Mouse (Mus musculus) neural tube, embryonic 12.5 days (tissue): ENCODE results near the gene Cmbl. TPM values are rescaled to one million over a fixed set of nuclear protein-coding genes. Genes with fewer than 3 reads are reported as not detected.

Source experiments
- ATAC-seq: fragments of 200-750 bp; cut with Nextera tagmentation; 2 replicates; pipeline ENCODE4 v1.8.0; 2017; ENCODE audit warnings: low read depth, mild to moderate bottlenecking, moderate TSS enrichment, moderate library complexity; ENCODE audit not compliant: low FRiP score
- H3K27ac ChIP-seq: fragments of 300-500 bp; sonication (generic); 2 replicates; pipeline ENCODE4 v1.5.1; 2016
- H3K27me3 ChIP-seq: fragments of 300-500 bp; sonication (generic); replicated peaks from 2 replicates; pipeline ENCODE4 v1.6.1; 2016; ENCODE audit warnings: mild to moderate bottlenecking
- H3K36me3 ChIP-seq: fragments of 300-500 bp; sonication (generic); 2 replicates; pipeline ENCODE4 v1.6.1; 2016; ENCODE audit warnings: mild to moderate bottlenecking
- H3K4me1 ChIP-seq: fragments of 300-500 bp; sonication (generic); 2 replicates; pipeline ENCODE4 v1.6.1; 2016
- H3K4me2 ChIP-seq: fragments of 300-500 bp; sonication (generic); replicated peaks from 2 replicates; pipeline ENCODE4 v1.6.1; 2016; ENCODE audit warnings: mild to moderate bottlenecking
- H3K4me3 ChIP-seq: fragments of 300-500 bp; sonication (generic); 2 replicates; pipeline ENCODE4 v1.5.1; 2016
- H3K9ac ChIP-seq: fragments of 300-500 bp; sonication (generic); 2 replicates; pipeline ENCODE4 v1.6.1; 2016; ENCODE audit warnings: mild to moderate bottlenecking
- H3K9me3 ChIP-seq: fragments of 300-500 bp; sonication (generic); 2 replicates; pipeline ENCODE4 v1.6.1; 2016; ENCODE audit warnings: mild to moderate bottlenecking
- WGBS: fragments of 180-500 bp; shearing (Covaris S2); methylation state at CpG from one replicate; pipeline ENCODE4 v1.1.7; 2016; 5-methylcytosine and 5-hydroxymethylcytosine counted together
- polyA plus RNA-seq: library from polyadenylated mRNA; unstranded; fragments of >200 nt; fragmentation: Nextera tagmentation; extraction: Ambion mirVana; gene quantifications from 2 replicates; pipeline ENCODE4 v1.2.1, GENCODE M21; 2016

Gene Cmbl
- polyA plus RNA-seq, 1 experiment from 2014 or later: 3.0 TPM

DNA sequence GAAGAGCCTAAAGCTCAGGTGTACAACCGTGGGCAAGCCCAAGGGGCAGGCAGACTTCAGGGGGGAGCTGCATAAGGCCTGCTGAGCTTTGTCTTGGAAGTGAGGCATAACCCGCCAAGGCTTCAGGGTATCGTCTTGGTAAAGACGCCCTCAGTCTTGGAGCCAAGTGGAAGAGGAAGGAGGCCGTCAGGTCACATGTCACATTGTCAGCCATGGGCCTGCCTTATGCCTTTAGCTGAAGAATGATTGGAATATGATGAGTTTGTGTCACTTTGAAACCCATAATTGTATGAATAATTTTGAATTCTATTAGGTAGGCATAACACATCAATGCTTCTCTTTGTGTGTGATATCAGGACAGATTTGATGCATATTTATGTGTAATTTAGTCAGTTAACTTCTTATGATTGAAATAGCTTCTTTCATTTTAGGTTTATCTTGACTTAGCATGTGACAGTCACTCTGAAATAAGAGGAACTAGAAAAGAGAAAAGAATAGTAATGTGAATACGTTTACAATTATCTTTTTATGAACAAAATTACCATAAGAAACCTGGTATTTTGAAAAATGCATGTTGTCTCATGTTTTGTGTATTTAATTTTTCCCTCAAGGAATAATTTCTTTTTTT is 48.8 kb downstream of the Cmbl start:
- Histone ChIP-seq H3K9me3 (no peaks in the 10 kb centered on the region), H3K9ac (no peak overlapping the region), H3K36me3 (peaks cover 24% of the 10 kb centered on the region; the same call in 1 of the 2 replicates), H3K4me2 (no peak overlapping the region), H3K4me3 (no peak overlapping the region), H3K27ac (no peak overlapping the region), H3K4me1 (no peaks in the 10 kb centered on the region), H3K27me3 (no peaks in the 10 kb centered on the region)
- no peak for ATAC-seq
- 90% methylated on average over 6 of the region's 6 CpGs for WGBS

DNA sequence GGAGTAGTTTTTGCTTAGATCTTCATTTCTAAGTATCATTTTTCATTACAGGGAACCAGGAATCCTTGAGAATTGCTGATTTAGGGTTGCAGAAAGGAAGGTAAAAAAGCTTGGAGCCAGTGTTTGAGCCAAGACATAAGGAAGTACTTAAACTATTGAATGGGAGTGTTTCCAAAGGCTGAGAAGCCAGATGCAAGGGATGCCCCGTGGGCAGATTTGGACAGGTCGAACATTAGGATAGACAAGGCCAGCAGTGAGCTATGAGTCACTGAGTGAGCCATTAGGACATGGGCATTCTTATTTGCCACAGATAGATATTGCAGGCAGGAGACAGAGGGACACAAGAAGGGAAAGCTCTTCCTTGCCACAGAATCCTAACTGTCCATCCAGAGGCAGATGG is 49.5 kb downstream of the Cmbl start:
- 86% methylated on average over 2 of the region's 2 CpGs for WGBS
- Histone ChIP-seq H3K36me3 (peaks cover 24% of the 10 kb centered on the region; the same call in 1 of the 2 replicates), H3K27me3 (no peaks in the 10 kb centered on the region), H3K4me1 (no peaks in the 10 kb centered on the region), H3K4me3 (no peak overlapping the region), H3K9me3 (no peaks in the 10 kb centered on the region), H3K4me2 (no peak overlapping the region), H3K27ac (no peak overlapping the region), H3K9ac (no peak overlapping the region)
- ATAC-seq: no peak

DNA sequence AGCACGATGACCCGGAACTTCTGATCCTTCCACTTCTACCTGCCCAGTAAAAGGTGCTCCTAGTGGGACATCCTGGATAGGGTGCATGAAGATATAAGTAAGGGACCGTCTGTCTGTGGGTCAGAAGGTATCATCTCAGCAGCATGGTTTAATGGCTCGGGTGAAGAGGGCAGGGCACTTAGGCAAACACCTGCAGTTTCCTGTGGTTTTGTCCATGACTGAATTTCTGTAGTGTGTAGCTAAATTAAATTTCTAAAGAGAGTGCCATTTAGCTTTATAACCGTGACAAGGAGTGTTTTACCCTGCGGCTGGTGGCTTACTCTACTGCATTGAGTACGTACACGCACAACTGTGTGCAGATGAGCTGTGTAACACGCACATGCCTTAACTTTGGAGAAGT is 52.1 kb downstream of the Cmbl start:
- no peak overlapping the region for H3K9ac ChIP-seq
- no peak overlapping the region for H3K4me3 ChIP-seq
- 89% methylated on average over 9 of the region's 9 CpGs for WGBS
- no peaks in the 10 kb centered on the region for H3K9me3 ChIP-seq
- H3K27ac ChIP-seq: no peak overlapping the region
- H3K4me1 ChIP-seq: no peaks in the 10 kb centered on the region
- no peaks in the 10 kb centered on the region for H3K27me3 ChIP-seq
- ATAC-seq: no peak
- H3K36me3 ChIP-seq: peaks cover 32% of the 10 kb centered on the region; the same call in 1 of the 2 replicates
- no peak overlapping the region for H3K4me2 ChIP-seq

GRCm38 (mm10) chr15:31619521-31619920 is 54.3 kb downstream of the Cmbl start:
- Histone ChIP-seq H3K4me3 (no peak overlapping the region), H3K4me2 (no peak overlapping the region), H3K27me3 (no peaks in the 10 kb centered on the region), H3K4me1 (no peaks in the 10 kb centered on the region), H3K27ac (no peak overlapping the region), H3K9ac (no peak overlapping the region), H3K9me3 (no peaks in the 10 kb centered on the region), H3K36me3 (peaks cover 27% of the 10 kb centered on the region; the same call in 1 of the 2 replicates)
- ATAC-seq: no peak
- WGBS: 93% methylated on average over 8 of the region's 8 CpGs

- no peak overlapping the region for H3K4me3 ChIP-seq
- no peaks in the 10 kb centered on the region for H3K4me1 ChIP-seq
- ATAC-seq: no peak
- peak overlapping the region; percentile 20; the same call in 1 of the 2 replicates for H3K27ac ChIP-seq
- H3K4me2 ChIP-seq: no peak overlapping the region
- 62% methylated on average over 12 of the region's 12 CpGs for WGBS
- peaks cover 2% of the 10 kb centered on the region; the same call in 1 of the 2 replicates for H3K36me3 ChIP-seq
- H3K9me3 ChIP-seq: no peaks in the 10 kb centered on the region
- no peak overlapping the region for H3K9ac ChIP-seq
- H3K27me3 ChIP-seq: no peaks in the 10 kb centered on the region
Measured at GRCm38 (mm10) chr15:31627277-31628154, 62.3 kb downstream of the Cmbl start.

GRCm38 (mm10) chr15:31628180-31628579 is 63.0 kb downstream of the Cmbl start:
- Histone ChIP-seq H3K9ac (no peak overlapping the region), H3K4me2 (no peak overlapping the region), H3K27ac (no peak overlapping the region), H3K9me3 (no peaks in the 10 kb centered on the region), H3K4me1 (no peaks in the 10 kb centered on the region), H3K27me3 (no peaks in the 10 kb centered on the region), H3K36me3 (no peaks in the 10 kb centered on the region; the same call in 1 of the 2 replicates), H3K4me3 (no peak overlapping the region)
- 69% methylated on average over 10 of the region's 10 CpGs for WGBS
- ATAC-seq: no peak

DNA sequence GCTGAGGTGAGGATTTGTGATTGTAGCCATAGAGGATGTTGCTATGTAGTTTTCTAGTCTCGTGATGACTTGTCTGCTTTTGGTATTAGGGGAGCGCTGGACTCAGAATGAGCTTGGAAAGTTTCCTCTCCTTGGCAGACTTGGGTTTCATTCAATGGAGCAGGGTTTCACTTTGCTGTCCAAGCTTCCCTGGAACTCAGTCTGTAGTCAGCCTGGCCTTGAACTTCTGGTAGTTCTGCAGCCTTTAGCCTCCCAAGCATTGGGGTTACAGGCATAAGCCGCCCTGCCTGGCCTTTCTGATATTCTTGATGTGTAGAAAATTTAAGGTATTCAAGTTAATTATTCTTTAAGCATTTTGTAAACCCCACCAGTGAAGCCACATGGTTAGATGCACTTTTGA is 64.4 kb downstream of the Cmbl start:
- H3K4me3 ChIP-seq: no peak overlapping the region
- no peaks in the 10 kb centered on the region for H3K4me1 ChIP-seq
- no peak overlapping the region for H3K4me2 ChIP-seq
- H3K36me3 ChIP-seq: no peaks in the 10 kb centered on the region
- no peak overlapping the region for H3K27ac ChIP-seq
- no peaks in the 10 kb centered on the region for H3K9me3 ChIP-seq
- 96% methylated on average over 3 of the region's 3 CpGs for WGBS
- no peak for ATAC-seq
- no peaks in the 10 kb centered on the region for H3K27me3 ChIP-seq
- H3K9ac ChIP-seq: no peak overlapping the region

- Histone ChIP-seq H3K4me3 (no peak overlapping the region), H3K36me3 (no peaks in the 10 kb centered on the region), H3K4me1 (no peaks in the 10 kb centered on the region), H3K27ac (no peak overlapping the region), H3K9ac (no peak overlapping the region), H3K9me3 (no peaks in the 10 kb centered on the region), H3K27me3 (no peaks in the 10 kb centered on the region), H3K4me2 (no peak overlapping the region)
- WGBS: 63% methylated on average over 12 of the region's 12 CpGs
- ATAC-seq: peak; percentile 51; the same call in 1 of the 2 replicates
Measured at GRCm38 (mm10) chr15:31631396-31631858, 66.2 kb downstream of the Cmbl start.

- ATAC-seq: no peak
- Histone ChIP-seq H3K9me3 (no peaks in the 10 kb centered on the region), H3K4me3 (no peak overlapping the region), H3K4me1 (no peaks in the 10 kb centered on the region), H3K4me2 (no peak overlapping the region), H3K36me3 (no peaks in the 10 kb centered on the region), H3K27ac (no peak overlapping the region), H3K9ac (no peak overlapping the region), H3K27me3 (no peaks in the 10 kb centered on the region)
- WGBS: 89% methylated on average over 4 of the region's 4 CpGs
Measured at GRCm38 (mm10) chr15:31632478-31632877, 67.3 kb downstream of the Cmbl start.

DNA sequence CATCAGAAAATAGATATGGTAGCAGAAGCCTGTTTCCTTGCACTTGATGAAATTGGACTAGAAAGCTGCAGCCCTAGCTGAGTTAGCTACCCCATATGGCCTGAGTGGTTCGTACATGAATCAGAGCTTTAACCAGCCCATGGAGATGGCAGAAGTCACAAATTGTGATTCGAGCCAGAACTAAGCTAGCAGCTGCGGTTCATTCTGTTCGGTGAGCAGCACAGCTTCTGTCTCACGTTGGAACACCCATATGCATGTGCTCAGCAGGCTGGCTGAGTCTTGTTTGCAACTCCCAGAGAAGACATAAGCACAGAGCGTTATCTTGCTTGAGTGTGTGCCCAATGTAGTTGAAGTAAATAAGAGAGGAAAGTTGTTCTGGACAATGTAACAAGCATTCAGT is 69.4 kb downstream of the Cmbl start:
- Histone ChIP-seq H3K36me3 (no peaks in the 10 kb centered on the region), H3K9me3 (no peaks in the 10 kb centered on the region), H3K9ac (no peak overlapping the region), H3K4me2 (no peak overlapping the region), H3K4me3 (no peak overlapping the region), H3K27me3 (no peaks in the 10 kb centered on the region), H3K27ac (no peak overlapping the region), H3K4me1 (no peaks in the 10 kb centered on the region)
- no peak for ATAC-seq
- 88% methylated on average over 6 of the region's 6 CpGs for WGBS

DNA sequence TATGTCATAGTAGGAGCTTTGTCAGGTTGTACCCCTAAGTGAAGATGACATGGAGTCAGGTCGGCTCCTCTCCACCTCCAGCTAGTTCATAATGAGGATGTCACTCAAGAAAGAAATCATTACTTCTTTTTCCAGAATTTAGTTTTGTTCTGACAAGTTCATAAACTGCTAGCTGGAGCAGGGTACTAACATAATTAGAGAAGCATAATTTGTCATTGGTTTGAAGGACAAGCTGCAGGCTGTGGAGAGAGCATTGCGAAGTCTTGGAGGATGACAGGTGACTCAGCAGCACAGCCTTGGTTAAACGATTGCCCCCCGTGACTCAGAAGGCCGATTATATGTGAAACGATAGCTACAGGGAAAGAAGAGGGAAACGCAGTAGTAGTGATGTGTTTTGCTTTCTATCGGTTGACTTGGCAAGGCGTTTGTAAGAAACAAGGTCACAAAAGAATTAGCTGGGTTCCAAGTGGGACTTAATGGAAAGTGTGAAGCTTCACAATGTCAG is 71.0 kb downstream of the Cmbl start:
- WGBS: 90% methylated on average over 9 of the region's 9 CpGs
- Histone ChIP-seq H3K27ac (no peak overlapping the region), H3K27me3 (no peaks in the 10 kb centered on the region), H3K4me1 (no peaks in the 10 kb centered on the region), H3K4me3 (no peak overlapping the region), H3K4me2 (no peak overlapping the region), H3K36me3 (no peaks in the 10 kb centered on the region), H3K9ac (no peak overlapping the region), H3K9me3 (no peaks in the 10 kb centered on the region)
- no peak for ATAC-seq
